In the genomic region with DNA sequence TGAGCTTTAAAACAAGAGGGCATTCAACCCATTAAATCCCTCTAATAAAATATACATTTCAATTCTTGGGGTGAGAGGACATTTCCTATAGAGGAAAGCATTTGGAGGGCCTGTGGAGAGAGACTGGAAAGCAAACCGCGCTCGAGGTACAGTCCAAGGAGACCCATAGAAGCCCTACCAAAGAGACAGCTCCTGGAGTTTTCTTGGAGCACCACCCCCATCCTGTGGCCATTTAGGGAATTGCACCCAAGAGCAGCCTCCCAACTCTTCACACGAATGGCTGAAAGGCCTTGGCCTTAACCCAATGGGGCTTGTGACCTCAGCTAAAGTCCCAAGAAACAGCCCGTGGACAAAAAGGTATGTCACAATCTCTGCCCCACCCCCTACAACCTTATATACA, we compare ENCODE assay signal across 9 mouse cellular contexts. TPM values are rescaled to one million over a fixed set of nuclear protein-coding genes. Genes with fewer than 3 reads are reported as not detected.
DNase-seq lines count a peak whose midpoint lies in the region; ATAC-seq and TF ChIP-seq lines count a peak whose summit lies in the region.
"Had no signal": no experiment of that assay in that cellular context is flagged by ENCODE, and none has a peak within 500 bp of the region (broad histone marks: within the 10 kb centered on the region; RNA-seq: fewer than 3 reads in every experiment).

No protein-coding gene starts in this region.

- H3K9ac ChIP-seq in CH12.LX (ENCODE audit: insufficient read depth, low read depth): no peak overlapping the region
- no peak overlapping the region for H3K9ac ChIP-seq in heart, embryonic 16.5 days (ENCODE audit: low read length)
- no peak overlapping the region for H3K9ac ChIP-seq in liver, embryonic 13.5 days
- H3K9ac ChIP-seq in neural tube, embryonic 13.5 days: no peak overlapping the region
- no peak overlapping the region for H3K9ac ChIP-seq in stomach, postnatal 0 days (ENCODE audit: low read length)
- H3K9ac ChIP-seq: liver, embryonic 15.5 days had no signal

- TF ChIP-seq POLR2A in CH12.LX (IDR thresholded peaks at IDR 0.05; ENCODE audit: low read depth, low read length): no peak

- no peaks in the 10 kb centered on the region for H3K9me3 ChIP-seq in CH12.LX (replicated peaks; ENCODE audit: low read length)
- no peaks in the 10 kb centered on the region for H3K9me3 ChIP-seq in forebrain, embryonic 10.5 days
- no peaks in the 10 kb centered on the region for H3K9me3 ChIP-seq in heart, embryonic 16.5 days (replicated peaks; ENCODE audit: control insufficient read depth, low read length)
- no peaks in the 10 kb centered on the region for H3K9me3 ChIP-seq in liver, embryonic 13.5 days (replicated peaks)
- H3K9me3 ChIP-seq in neural tube, embryonic 13.5 days: no peaks in the 10 kb centered on the region
- no peaks in the 10 kb centered on the region for H3K9me3 ChIP-seq in stomach, postnatal 0 days (ENCODE audit: control insufficient read depth, low read length)
- H3K9me3 ChIP-seq: liver, embryonic 15.5 days had no signal

- in situ Hi-C loops in CH12.LX (cut with MboI; ENCODE audit: low pct_ligation_motif_present, low pct_unique_long_range_greater_than_20kb, low sequenced_read_pairs): no loop called here

- no peak overlapping the region for H3K4me3 ChIP-seq in CH12.LX (replicated peaks in 1 of 3; ENCODE audit: low read depth in 2 of 3, low read length in 2 of 3, poor library complexity in 1 of 3)
- no peak overlapping the region for H3K4me3 ChIP-seq in forebrain, embryonic 10.5 days
- no peak overlapping the region for H3K4me3 ChIP-seq in heart, embryonic 16.5 days (ENCODE audit: low read length)
- no peak overlapping the region for H3K4me3 ChIP-seq in liver, embryonic 13.5 days (replicated peaks)
- no peak overlapping the region for H3K4me3 ChIP-seq in neural tube, embryonic 13.5 days
- no peak overlapping the region for H3K4me3 ChIP-seq in stomach, postnatal 0 days (ENCODE audit: low read depth, low read length)
- H3K4me3 ChIP-seq: liver, embryonic 15.5 days had no signal

- 11% methylated on average over 5 of the region's 5 CpGs for WGBS in forebrain, embryonic 10.5 days
- 1% methylated on average over 5 of the region's 5 CpGs for WGBS in heart, embryonic 16.5 days
- 3% methylated on average over 5 of the region's 5 CpGs for WGBS in liver, embryonic 13.5 days (ENCODE audit: insufficient replicate concordance)
- 2% methylated on average over 5 of the region's 5 CpGs for WGBS in neural tube, embryonic 13.5 days
- 0% methylated on average over 5 of the region's 5 CpGs for WGBS in stomach, postnatal 0 days

- TF ChIP-seq EP300 in CH12.LX (IDR thresholded peaks at IDR 0.05; ENCODE audit: low read length): no peak
- TF ChIP-seq EP300 in stomach, postnatal 0 days (optimal IDR thresholded peaks at IDR 0.05): no peak

- H3K4me1 ChIP-seq in CH12.LX (ENCODE audit: control insufficient read depth in 1 of 2, insufficient read depth in 2 of 2): no peaks in the 10 kb centered on the region
- no peaks in the 10 kb centered on the region for H3K4me1 ChIP-seq in forebrain, embryonic 10.5 days
- no peaks in the 10 kb centered on the region for H3K4me1 ChIP-seq in heart, embryonic 16.5 days (ENCODE audit: control insufficient read depth, insufficient read depth, low read length)
- H3K4me1 ChIP-seq in liver, embryonic 13.5 days (replicated peaks): no peaks in the 10 kb centered on the region
- H3K4me1 ChIP-seq in neural tube, embryonic 13.5 days (replicated peaks): no peaks in the 10 kb centered on the region
- no peaks in the 10 kb centered on the region for H3K4me1 ChIP-seq in stomach, postnatal 0 days (replicated peaks; ENCODE audit: control insufficient read depth, insufficient read depth)
- H3K4me1 ChIP-seq: liver, embryonic 15.5 days had no signal

- dilution Hi-C loops in CH12.LX (cut with MboI; ENCODE audit: extremely low pct_ligation_motif_present, extremely low pct_unique_long_range_greater_than_20kb, low sequenced_read_pairs): no loop called here

- no peak overlapping the region for H3K27ac ChIP-seq in CH12.LX (ENCODE audit: insufficient read depth, low read depth)
- no peak overlapping the region for H3K27ac ChIP-seq in forebrain, embryonic 10.5 days
- no peak overlapping the region for H3K27ac ChIP-seq in heart, embryonic 16.5 days (ENCODE audit: low read length)
- no peak overlapping the region for H3K27ac ChIP-seq in liver, embryonic 13.5 days
- no peak overlapping the region for H3K27ac ChIP-seq in neural tube, embryonic 13.5 days (replicated peaks)
- H3K27ac ChIP-seq in stomach, postnatal 0 days (replicated peaks): no peak overlapping the region
- H3K27ac ChIP-seq: liver, embryonic 15.5 days had no signal

- TF ChIP-seq RAD21 in CH12.LX (IDR thresholded peaks at IDR 0.05; ENCODE audit: low read depth, low read length): peak; percentile 98

- peaks cover 79% of the 10 kb centered on the region for H3K27me3 ChIP-seq in CH12.LX (replicated peaks)
- peaks cover 35% of the 10 kb centered on the region for H3K27me3 ChIP-seq in forebrain, embryonic 10.5 days (ENCODE audit: poor library complexity, severe bottlenecking)
- peaks cover 9% of the 10 kb centered on the region for H3K27me3 ChIP-seq in heart, embryonic 16.5 days (ENCODE audit: control insufficient read depth, insufficient read depth, low read length)
- peaks cover 30% of the 10 kb centered on the region; the same call in 1 of the 2 replicates for H3K27me3 ChIP-seq in liver, embryonic 13.5 days
- H3K27me3 ChIP-seq in neural tube, embryonic 13.5 days: peaks cover 2% of the 10 kb centered on the region
- H3K27me3 ChIP-seq in stomach, postnatal 0 days (ENCODE audit: control insufficient read depth, insufficient read depth, low read length): no peaks in the 10 kb centered on the region

- H3K4me2 ChIP-seq in CH12.LX (ENCODE audit: insufficient read depth, low read depth, poor library complexity, severe bottlenecking): no peak overlapping the region
- H3K4me2 ChIP-seq in heart, embryonic 16.5 days (ENCODE audit: low read depth, low read length): no peak overlapping the region
- no peak overlapping the region for H3K4me2 ChIP-seq in liver, embryonic 13.5 days
- no peak overlapping the region for H3K4me2 ChIP-seq in neural tube, embryonic 13.5 days
- no peak overlapping the region for H3K4me2 ChIP-seq in stomach, postnatal 0 days (replicated peaks; ENCODE audit: low read depth)
- H3K4me2 ChIP-seq: liver, embryonic 15.5 days had no signal

- peak; percentile 82 for DNase-seq in CH12.LX (ENCODE audit: extremely low read depth)
- peak; percentile 55 for DNase-seq in c-Kit-negative CD71-positive TER-119-positive erythroid progenitor cells, embryonic 14.5 days (ENCODE audit: low read depth, low spot score)
- DNase-seq in forebrain, embryonic 10.5 days (ENCODE audit: extremely low spot score, low spot score): peak; percentile 88
- peak; percentile 89 for DNase-seq in kidney, postnatal 14 days
- peak; percentile 60 for DNase-seq in liver, embryonic 13.5 days
- DNase-seq in stomach, postnatal 0 days (ENCODE audit: low spot score): peak; percentile 87

- H3K79me2 ChIP-seq in CH12.LX (replicated peaks; ENCODE audit: control insufficient read depth, extremely low read depth, insufficient read depth, poor library complexity, severe bottlenecking): no peaks in the 10 kb centered on the region

- ATAC-seq in heart, embryonic 16.5 days (replicated peaks; ENCODE audit: extremely low read depth, insufficient read depth, low FRiP score): peak; percentile 81
- no peak; the same call in 1 of the 2 replicates for ATAC-seq in liver, embryonic 13.5 days (ENCODE audit: low read depth)
- peak; percentile 64 for ATAC-seq in neural tube, embryonic 13.5 days (ENCODE audit: low read depth)
- peak; percentile 79 for ATAC-seq in stomach, postnatal 0 days (ENCODE audit: low FRiP score, low TSS enrichment)

- H3K36me3 ChIP-seq in CH12.LX (replicated peaks in 1 of 2; ENCODE audit: control insufficient read depth in 1 of 2, insufficient read depth in 1 of 2, low read length in 1 of 2): no peaks in the 10 kb centered on the region
- H3K36me3 ChIP-seq in forebrain, embryonic 10.5 days (replicated peaks): no peaks in the 10 kb centered on the region
- no peaks in the 10 kb centered on the region for H3K36me3 ChIP-seq in heart, embryonic 16.5 days (ENCODE audit: control insufficient read depth, insufficient read depth)
- no peaks in the 10 kb centered on the region for H3K36me3 ChIP-seq in liver, embryonic 13.5 days
- H3K36me3 ChIP-seq in neural tube, embryonic 13.5 days: no peaks in the 10 kb centered on the region
- H3K36me3 ChIP-seq in stomach, postnatal 0 days (ENCODE audit: control insufficient read depth, insufficient read depth, low read length): no peaks in the 10 kb centered on the region
- H3K36me3 ChIP-seq: liver, embryonic 15.5 days had no signal

- peak; percentile 81 to 98 for TF ChIP-seq CTCF in CH12.LX (conservative IDR thresholded peaks at IDR 0.05 in 1 of 2, IDR thresholded peaks at IDR 0.05 in 1 of 2; ENCODE audit: low read depth in 2 of 2, low read length in 2 of 2)
- TF ChIP-seq CTCF in stomach, postnatal 0 days (IDR thresholded peaks at IDR 0.05; ENCODE audit: low read depth): peak; percentile 95

RNA-seq across cellular contexts. Expression of gene Ttc24, which starts 6.3 kb away (rescaled TPM):
- total RNA-seq in CH12.LX (2012; rRNA removed) (not detected in 2 replicates), CH12.LX (2014; rRNA removed) (not detected in 2 replicates)
- not detected in 2 replicates for polyA plus RNA-seq in CH12.LX (2012; ENCODE audit: insufficient read length, low read depth)
- not detected in 2 replicates for polyA plus RNA-seq in forebrain, embryonic 10.5 days (2016; fragmentation: Nextera tagmentation; extraction: Ambion mirVana)
- 0.12 and 0.18 TPM in 2 replicates for polyA plus RNA-seq in heart, embryonic 16.5 days (2015; fragmentation: Nextera tagmentation; extraction: Ambion mirVana)
- polyA plus RNA-seq in liver, embryonic 13.5 days (2015; fragmentation: Nextera tagmentation; extraction: Ambion mirVana): not detected in 2 replicates
- not detected in 2 replicates for polyA plus RNA-seq in neural tube, embryonic 13.5 days (2015; fragmentation: Nextera tagmentation; extraction: Ambion mirVana)
- not detected in 2 replicates for polyA plus RNA-seq in stomach, postnatal 0 days (2015; fragmentation: Nextera tagmentation; extraction: Ambion mirVana)
- polyA plus RNA-seq: liver, embryonic 15.5 days had no signal

RNA-seq across cellular contexts. Expression of gene Iqgap3, which starts 10.0 kb away (rescaled TPM):
- total RNA-seq in CH12.LX (2012; rRNA removed) (15.9 and 21.9 TPM in 2 replicates), CH12.LX (2014; rRNA removed) (12.1 and 13.0 TPM in 2 replicates)
- 16.1 and 18.3 TPM in 2 replicates for polyA plus RNA-seq in CH12.LX (2012; ENCODE audit: insufficient read length, low read depth)
- 30.3 and 30.4 TPM in 2 replicates for polyA plus RNA-seq in forebrain, embryonic 10.5 days (2016; fragmentation: Nextera tagmentation; extraction: Ambion mirVana)
- 23.6 and 27.8 TPM in 2 replicates for polyA plus RNA-seq in heart, embryonic 16.5 days (2015; fragmentation: Nextera tagmentation; extraction: Ambion mirVana)
- polyA plus RNA-seq in liver, embryonic 13.5 days (2015; fragmentation: Nextera tagmentation; extraction: Ambion mirVana): 6.6 and 7.4 TPM in 2 replicates
- polyA plus RNA-seq in neural tube, embryonic 13.5 days (2015; fragmentation: Nextera tagmentation; extraction: Ambion mirVana): 3.0 and 3.8 TPM in 2 replicates
- polyA plus RNA-seq in stomach, postnatal 0 days (2015; fragmentation: Nextera tagmentation; extraction: Ambion mirVana): 3.8 and 4.5 TPM in 2 replicates

RNA-seq across cellular contexts. Expression of gene Naxe, which starts 13.5 kb away (rescaled TPM):
- 98.1 and 124 TPM in 2 replicates for total RNA-seq in CH12.LX (2012; rRNA removed)
- 65.6 and 71.0 TPM in 2 replicates for total RNA-seq in CH12.LX (2014; rRNA removed)
- 80.5 and 91.3 TPM in 2 replicates for polyA plus RNA-seq in CH12.LX (2012; ENCODE audit: insufficient read length, low read depth)
- 125 and 134 TPM in 2 replicates for polyA plus RNA-seq in forebrain, embryonic 10.5 days (2016; fragmentation: Nextera tagmentation; extraction: Ambion mirVana)
- 155 and 169 TPM in 2 replicates for polyA plus RNA-seq in heart, embryonic 16.5 days (2015; fragmentation: Nextera tagmentation; extraction: Ambion mirVana)
- polyA plus RNA-seq in liver, embryonic 13.5 days (2015; fragmentation: Nextera tagmentation; extraction: Ambion mirVana): 63.8 and 66.9 TPM in 2 replicates
- polyA plus RNA-seq in neural tube, embryonic 13.5 days (2015; fragmentation: Nextera tagmentation; extraction: Ambion mirVana): 169 and 175 TPM in 2 replicates
- 134 and 142 TPM in 2 replicates for polyA plus RNA-seq in stomach, postnatal 0 days (2015; fragmentation: Nextera tagmentation; extraction: Ambion mirVana)

RNA-seq across cellular contexts. Expression of gene Gpatch4, which starts 28.9 kb away (rescaled TPM):
- total RNA-seq in CH12.LX (2012; rRNA removed) (49.1 and 64.2 TPM in 2 replicates), CH12.LX (2014; rRNA removed) (20.3 and 21.6 TPM in 2 replicates)
- 128 and 182 TPM in 2 replicates for polyA plus RNA-seq in CH12.LX (2012; ENCODE audit: insufficient read length, low read depth)
- 52.4 and 54.5 TPM in 2 replicates for polyA plus RNA-seq in forebrain, embryonic 10.5 days (2016; fragmentation: Nextera tagmentation; extraction: Ambion mirVana)
- 19.3 and 21.3 TPM in 2 replicates for polyA plus RNA-seq in heart, embryonic 16.5 days (2015; fragmentation: Nextera tagmentation; extraction: Ambion mirVana)
- 32.7 TPM in 2 replicates for polyA plus RNA-seq in liver, embryonic 13.5 days (2015; fragmentation: Nextera tagmentation; extraction: Ambion mirVana)
- 29.5 and 30.3 TPM in 2 replicates for polyA plus RNA-seq in neural tube, embryonic 13.5 days (2015; fragmentation: Nextera tagmentation; extraction: Ambion mirVana)
- polyA plus RNA-seq in stomach, postnatal 0 days (2015; fragmentation: Nextera tagmentation; extraction: Ambion mirVana): 17.4 and 19.2 TPM in 2 replicates

RNA-seq across cellular contexts. Expression of gene Hapln2, which starts 44.4 kb away (rescaled TPM):
- total RNA-seq in CH12.LX (2012; rRNA removed): not detected in 2 replicates
- not detected in 2 replicates for total RNA-seq in CH12.LX (2014; rRNA removed)
- polyA plus RNA-seq in CH12.LX (2012; ENCODE audit: insufficient read length, low read depth): not detected in 2 replicates
- polyA plus RNA-seq in forebrain, embryonic 10.5 days (2016; fragmentation: Nextera tagmentation; extraction: Ambion mirVana): not detected in 2 replicates
- polyA plus RNA-seq in heart, embryonic 16.5 days (2015; fragmentation: Nextera tagmentation; extraction: Ambion mirVana): 0.18 TPM in 1 of 2 replicates, not detected in the other
- not detected in 2 replicates for polyA plus RNA-seq in liver, embryonic 13.5 days (2015; fragmentation: Nextera tagmentation; extraction: Ambion mirVana)
- polyA plus RNA-seq in neural tube, embryonic 13.5 days (2015; fragmentation: Nextera tagmentation; extraction: Ambion mirVana): 0.36 and 0.40 TPM in 2 replicates
- not detected in 2 replicates for polyA plus RNA-seq in stomach, postnatal 0 days (2015; fragmentation: Nextera tagmentation; extraction: Ambion mirVana)
- polyA plus RNA-seq: liver, embryonic 15.5 days had no signal
